Mouse (Mus musculus) kidney, adult 18-20 months (tissue): ENCODE measurements around the gene Sumo1.
"Not testable (repeated sequence)": the region's sequence is repeated elsewhere in the genome, so short reads cannot be mapped to it uniquely, and the experiment has no call there.

Source experiments
- DNase-seq: peaks from one replicate; pipeline ENCODE4 v3.0.0; 2021

The Sumo1 gene

DNA sequence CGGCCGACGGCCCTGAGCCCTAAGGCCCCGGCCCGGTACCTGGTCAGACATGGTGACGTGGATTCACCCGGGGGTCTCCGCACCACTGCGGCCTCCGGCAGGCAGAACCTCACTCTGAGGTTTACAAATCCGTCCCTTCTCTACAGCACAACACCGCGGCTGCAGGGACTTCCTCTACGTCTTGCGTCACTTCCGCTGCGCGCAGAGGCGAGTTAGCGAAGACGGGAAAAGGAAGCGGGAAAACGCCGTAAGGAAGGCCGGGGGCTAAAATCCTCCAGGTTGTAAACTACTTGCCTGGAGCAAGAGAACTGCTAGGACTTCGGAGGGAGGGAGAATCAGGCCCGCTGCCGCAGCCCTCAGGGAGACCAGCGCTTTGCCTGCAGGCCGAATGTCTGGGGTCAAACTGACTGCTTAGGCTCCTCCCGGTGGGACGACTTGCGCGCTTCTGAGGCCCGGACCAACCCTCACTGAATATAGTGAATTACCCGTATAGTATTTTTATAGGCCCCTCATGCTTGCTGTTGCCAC is at the start of gene Sumo1:
TSS of gene Sumo1 (minus strand) at position 194 of the 528 bp plus-strand sequence.
- DNase-seq: peak; percentile 90

DNA sequence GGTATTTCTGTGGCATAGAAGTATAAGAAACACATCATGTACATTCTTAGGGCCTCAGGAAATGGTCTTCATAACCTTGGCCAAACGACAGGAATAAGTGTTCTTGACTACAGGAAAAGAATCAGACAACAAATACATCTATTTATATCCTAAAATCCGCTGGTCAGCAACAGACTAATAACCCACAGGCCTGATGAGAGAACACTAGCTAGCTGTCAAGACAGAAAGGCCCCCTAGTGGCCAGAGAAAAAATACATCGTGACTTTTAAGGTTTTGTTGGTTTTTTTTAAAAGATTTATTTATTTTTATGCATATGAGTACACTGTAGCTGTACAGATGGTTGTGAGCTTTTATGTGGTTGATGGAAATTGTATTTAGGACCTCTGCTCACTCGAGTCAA is 49.3 kb upstream of the Sumo1 start:
- DNase-seq: no peak

GRCm38 (mm10) chr1:59701766-59702165 is 31.1 kb upstream of the Sumo1 start:
- DNase-seq: no peak

GRCm38 (mm10) chr1:59698207-59698606 is 27.6 kb upstream of the Sumo1 start:
- DNase-seq: no peak

GRCm38 (mm10) chr1:59697751-59698150 is 27.1 kb upstream of the Sumo1 start:
- no peak for DNase-seq

DNA sequence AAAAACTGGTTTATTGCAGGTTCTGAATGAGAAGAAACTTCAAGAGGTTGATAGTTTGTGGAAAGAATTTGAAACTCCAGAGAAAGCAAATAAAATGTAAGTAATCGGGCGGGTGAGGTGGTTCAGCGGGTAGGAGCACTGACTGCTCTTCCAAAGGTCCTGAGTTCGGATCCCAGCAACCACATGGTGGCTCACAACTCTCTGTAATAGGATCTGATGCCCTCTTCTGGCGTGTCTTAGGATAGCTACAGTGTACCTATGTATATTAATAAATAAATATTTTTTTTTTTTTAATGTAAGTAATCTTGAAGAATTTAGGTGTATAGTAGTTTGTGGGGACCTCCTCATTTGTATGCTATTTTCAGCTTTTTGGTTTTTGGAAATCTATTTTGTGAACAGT is 19.8 kb upstream of the Sumo1 start:
- DNase-seq: no peak

- DNase-seq: no peak
Observed at GRCm38 (mm10) chr1:59687493-59687892, 16.9 kb upstream of the Sumo1 start.

- peak; percentile 89 for DNase-seq
Observed at GRCm38 (mm10) chr1:59684819-59685755, 14.5 kb upstream of the Sumo1 start, which contains the start of gene Nop58. Gene Nop58 (plus strand): TSS chr1:59684971.

DNA sequence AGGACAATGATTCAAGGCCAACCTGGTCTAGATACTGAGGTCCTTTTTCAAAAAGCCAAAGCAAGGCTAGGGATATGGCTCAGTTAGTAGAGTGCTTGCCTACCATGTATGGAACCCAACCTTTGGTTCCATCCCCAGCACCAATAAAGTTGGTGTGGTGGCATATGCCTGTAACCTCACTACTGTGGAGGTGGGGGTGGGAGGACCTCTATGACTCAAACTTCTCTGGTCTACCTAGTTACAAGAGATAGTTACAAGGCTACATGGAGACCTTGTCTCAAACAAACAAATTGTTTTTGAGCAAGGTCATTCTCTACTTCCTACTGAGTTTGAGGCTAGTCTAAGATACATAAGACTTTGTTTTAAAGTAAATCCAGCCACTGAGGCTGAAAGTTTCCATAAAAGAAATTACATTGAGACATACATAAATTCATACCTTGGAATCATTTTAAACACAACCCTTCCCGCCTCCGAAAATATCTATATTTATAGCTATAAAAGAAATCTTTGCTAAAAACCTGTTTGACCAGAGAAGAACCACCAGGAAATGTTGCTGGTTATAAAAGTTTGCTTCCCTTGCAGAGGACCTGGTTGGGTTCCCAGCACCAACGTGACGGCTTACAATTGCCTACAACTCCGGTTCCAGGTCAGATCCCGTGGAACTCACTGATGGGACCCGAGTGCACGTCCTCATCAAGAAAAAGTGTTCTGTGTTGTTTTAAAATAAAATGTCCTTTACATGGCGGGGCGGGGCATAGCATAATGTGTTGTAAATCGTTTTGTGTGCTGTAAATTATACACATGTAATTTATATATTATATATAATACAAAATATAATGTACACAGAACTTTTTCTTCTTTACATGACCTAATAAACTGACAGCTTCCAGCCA is 13.5 kb upstream of the Sumo1 start:
- peak; percentile 41 for DNase-seq

DNA sequence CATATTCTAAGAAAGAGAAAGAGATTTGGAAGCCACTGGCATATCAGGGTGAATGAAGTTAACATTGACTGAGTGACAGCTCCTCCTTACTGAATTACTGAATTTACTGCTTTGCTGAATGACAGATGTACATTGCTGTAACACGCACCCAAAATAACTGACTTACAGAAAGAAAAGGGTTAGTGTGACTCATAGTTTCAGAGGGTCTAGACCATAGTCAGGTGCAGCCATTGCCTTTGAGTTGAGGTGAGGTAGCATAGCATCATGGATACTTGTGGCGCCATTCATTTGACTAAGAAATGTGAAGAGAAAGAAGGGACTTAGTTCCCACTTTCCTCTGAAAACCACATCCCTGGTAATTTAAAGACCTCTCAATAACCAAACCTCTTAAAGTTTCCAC is 3.0 kb upstream of the Sumo1 start:
- no peak for DNase-seq

DNA sequence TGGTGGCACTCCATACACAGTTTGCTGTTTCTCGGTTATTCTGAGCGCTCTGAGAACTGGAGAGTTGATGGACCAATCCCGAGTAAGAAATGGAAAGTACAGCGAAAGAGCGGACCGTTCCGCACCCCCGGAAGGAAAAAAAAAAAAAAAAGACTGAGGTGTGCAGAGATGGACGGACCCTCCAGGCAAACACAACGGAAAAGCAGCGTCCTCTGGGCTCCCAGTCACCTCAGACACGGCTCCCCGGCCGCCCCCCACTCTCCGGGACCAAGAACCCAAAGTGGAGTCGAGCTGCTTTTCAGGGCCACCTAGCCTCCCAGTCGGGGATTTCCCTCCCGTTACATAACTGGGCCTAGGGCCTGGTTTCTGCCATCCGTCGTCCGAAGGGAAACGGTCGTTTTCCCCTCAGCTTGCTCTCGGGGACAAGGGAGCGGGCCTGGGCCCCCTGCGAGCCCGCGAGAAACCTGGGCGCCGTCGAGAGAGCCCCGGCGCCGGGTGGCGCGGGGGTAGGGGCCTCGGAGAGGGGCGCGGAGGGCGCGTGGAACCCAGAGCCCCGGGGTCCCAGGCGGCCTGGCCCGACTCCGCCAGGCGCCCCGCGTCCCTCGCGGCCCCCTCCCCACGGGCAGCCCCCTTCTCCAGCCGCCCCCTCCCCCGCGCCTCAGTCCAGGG is 538 bp downstream of the Sumo1 start:
- DNase-seq: peak; percentile 49

DNA sequence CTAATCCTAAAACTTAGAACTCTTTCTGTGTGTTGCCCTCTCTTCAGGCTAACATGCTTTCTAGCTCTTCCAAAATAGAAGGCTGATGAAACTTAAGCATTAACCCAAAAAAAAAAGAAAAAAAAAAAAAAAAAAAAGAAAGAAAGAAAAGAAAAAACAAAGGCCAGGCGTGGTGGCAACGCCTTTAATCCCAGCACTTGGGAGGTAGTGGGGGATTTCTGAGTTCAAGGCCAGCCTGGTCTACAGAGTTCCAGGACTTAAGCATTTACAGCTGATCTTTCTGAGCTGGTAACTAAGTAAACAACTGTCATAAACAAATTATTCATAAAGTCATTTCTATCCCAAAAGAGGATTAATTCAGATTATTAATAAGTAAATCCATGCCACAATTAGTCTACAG is 1.8 kb downstream of the Sumo1 start:
- DNase-seq: no peak

DNA sequence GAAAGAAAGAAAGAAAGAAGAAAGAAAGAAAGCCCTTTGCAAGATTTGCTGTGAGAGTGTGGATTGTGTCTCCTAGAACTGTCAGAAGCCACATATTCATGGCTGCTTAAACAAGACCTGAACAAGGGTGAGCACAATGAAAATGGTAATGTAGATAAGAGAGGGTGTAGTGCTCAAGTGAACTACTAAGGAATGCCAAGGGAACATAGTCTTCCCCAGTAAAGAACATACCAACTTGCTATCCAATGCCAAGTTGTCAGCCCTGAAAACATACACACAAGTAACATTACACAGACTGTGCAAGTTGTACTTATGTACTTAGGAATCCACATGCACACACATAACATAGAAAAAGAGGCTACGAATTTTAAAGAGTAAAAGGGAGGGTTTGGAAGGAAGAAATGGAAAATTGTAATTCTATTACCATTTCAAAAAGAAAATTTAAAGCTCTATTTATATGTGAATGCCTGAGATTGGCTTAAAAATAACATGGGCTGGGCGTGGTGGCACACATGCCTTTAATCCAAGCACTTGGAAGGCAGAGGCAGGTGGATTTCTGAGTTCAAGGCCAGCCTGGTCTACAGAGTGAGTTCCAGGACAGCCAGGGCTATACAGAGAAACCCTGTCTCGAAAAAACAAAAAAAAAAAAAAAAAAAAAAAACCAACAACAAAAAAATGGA is 7.0 kb downstream of the Sumo1 start:
- DNase-seq: no peak

GRCm38 (mm10) chr1:59656244-59657171 is 14.1 kb downstream of the Sumo1 start:
- no peak for DNase-seq

GRCm38 (mm10) chr1:59653243-59653911 is 17.3 kb downstream of the Sumo1 start:
- no peak for DNase-seq

DNA sequence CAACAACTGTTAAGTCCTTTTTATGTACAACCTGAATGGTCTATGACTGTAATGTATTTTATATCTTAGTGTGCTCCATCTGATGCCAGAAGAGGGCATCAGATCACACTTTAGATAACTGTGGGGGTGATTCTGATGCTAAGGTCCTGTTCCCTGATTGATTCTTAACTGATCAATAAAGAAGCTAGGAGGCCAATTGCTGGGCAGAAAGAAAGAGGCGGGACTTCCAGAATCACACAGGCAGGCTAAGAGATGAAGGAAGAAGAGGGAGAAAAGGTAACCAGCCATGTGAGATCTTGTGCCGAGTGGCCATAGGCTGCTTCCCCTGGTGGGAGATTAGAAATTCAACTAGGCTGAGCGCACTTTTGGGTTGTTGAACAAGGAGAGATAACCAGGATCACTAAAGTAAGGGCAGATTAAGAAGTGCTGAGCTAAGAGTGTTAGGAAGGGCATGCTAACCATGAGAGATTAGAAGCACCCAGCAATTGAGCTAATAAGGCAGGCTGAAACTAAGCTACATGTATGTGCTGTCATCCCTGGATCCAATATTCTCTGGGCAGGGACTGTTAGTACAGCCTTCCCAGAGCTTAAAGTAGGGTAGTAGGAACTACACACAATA is 19.3 kb downstream of the Sumo1 start:
- no peak for DNase-seq

GRCm38 (mm10) chr1:59646502-59646901 is 24.1 kb downstream of the Sumo1 start:
- not testable (repeated sequence) for DNase-seq

DNA sequence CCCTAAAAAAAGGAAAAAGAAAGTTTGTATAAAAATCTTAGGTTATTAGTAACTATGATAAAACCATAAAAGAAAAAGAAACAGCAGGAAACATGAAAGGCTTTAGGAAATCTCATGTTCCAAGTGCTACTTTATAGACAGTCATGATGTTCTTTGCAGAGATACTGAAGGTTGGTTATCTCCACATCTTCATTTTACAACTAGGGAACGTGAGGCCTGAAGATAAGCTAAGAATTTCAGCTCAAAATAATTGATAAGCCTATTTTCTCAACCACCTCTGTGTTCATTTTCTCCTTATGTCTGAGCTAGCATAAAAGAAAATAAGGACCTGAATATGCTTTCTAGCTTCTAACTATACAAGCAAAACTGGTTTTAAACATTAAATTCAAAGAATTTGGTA is 28.1 kb downstream of the Sumo1 start:
- no peak for DNase-seq

GRCm38 (mm10) chr1:59638371-59638770 is 32.3 kb downstream of the Sumo1 start:
- DNase-seq: no peak

DNA sequence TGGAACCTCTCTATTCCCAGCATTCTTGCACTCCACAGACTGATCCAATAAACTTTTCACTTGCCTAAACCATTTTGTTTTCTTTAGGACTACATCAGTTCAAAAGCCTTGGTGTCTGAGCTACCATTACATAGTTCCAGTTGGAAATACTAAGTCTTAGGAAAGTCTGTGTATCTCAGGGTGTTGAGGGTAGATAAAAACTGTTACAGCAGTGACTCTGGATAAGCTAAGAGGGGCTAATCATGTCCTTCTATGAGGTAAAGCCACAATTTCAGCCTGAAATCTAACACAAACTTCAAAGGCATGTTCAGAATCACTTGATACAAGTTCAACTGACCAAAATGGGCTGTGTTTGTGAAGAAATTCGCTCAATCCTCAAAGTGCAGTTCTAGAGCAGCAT is 34.3 kb downstream of the Sumo1 start:
- no peak for DNase-seq
